Mouse (Mus musculus) frontal cortex, adult 2 months (tissue): ENCODE data around the gene Actn4. TPM values are rescaled to one million over a fixed set of nuclear protein-coding genes. Genes with fewer than 3 reads are reported as not detected.

Experiments used
- DNase-seq, 2 experiments: peaks; one replicate each; pipeline ENCODE4 v3.0.0; 2022; ENCODE audit warnings: low spot score in 1 of 2; ENCODE audit errors: extremely low spot score in 1 of 2
- polyA plus RNA-seq: library from polyadenylated mRNA; depleted of rRNA; stranded (reverse); fragments of >200 nt; gene quantifications from 2 replicates; pipeline ENCODE4 v1.2.3, GENCODE M21; 2012; rRNA removed

The Actn4 gene
- polyA plus RNA-seq, 1 experiment = 214 TPM

GRCm38 (mm10) chr7:28862817-28863499 lies 99.2 kb downstream of the Actn4 start:
- DNase-seq = peak; percentile 57 to 77

- no peak for DNase-seq
Observed at GRCm38 (mm10) chr7:28860898-28861297, 101.2 kb downstream of the Actn4 start.

- no peak for DNase-seq
Observed at GRCm38 (mm10) chr7:28859953-28860352, 102.2 kb downstream of the Actn4 start.

- no peak for DNase-seq
Observed at GRCm38 (mm10) chr7:28850642-28851041, 111.5 kb downstream of the Actn4 start.

GRCm38 (mm10) chr7:28849700-28850236 lies 112.4 kb downstream of the Actn4 start:
- DNase-seq = no peak

- DNase-seq = no peak
Observed at GRCm38 (mm10) chr7:28847273-28847672, 114.9 kb downstream of the Actn4 start.

Other genes starting within 250 kb of the Actn4 start
- gene Fbxo17, start 245.5 kb downstream of the Actn4 start, polyA plus RNA-seq = 3.4 and 4.3 TPM in 2 replicates
- gene Mrps12, start 220.5 kb downstream of the Actn4 start, polyA plus RNA-seq = 92.4 and 109 TPM in 2 replicates
- 15.4 and 18.0 TPM in 2 replicates for gene Sars2, start 220.3 kb downstream of the Actn4 start, polyA plus RNA-seq
- gene Ccer2, start 206.2 kb downstream of the Actn4 start, polyA plus RNA-seq = 2.2 TPM in 2 replicates
- 206 and 223 TPM in 2 replicates for gene Sirt2, start 195.6 kb downstream of the Actn4 start, polyA plus RNA-seq
- gene Nfkbib, start 194.8 kb downstream of the Actn4 start, polyA plus RNA-seq = 30.1 and 34.9 TPM in 2 replicates
- gene Rinl, start 173.4 kb downstream of the Actn4 start, polyA plus RNA-seq = 1.7 and 2.4 TPM in 2 replicates
- 391 and 418 TPM in 2 replicates for gene Hnrnpl, start 153.8 kb downstream of the Actn4 start, polyA plus RNA-seq
- gene Ech1, start 137.1 kb downstream of the Actn4 start, polyA plus RNA-seq = 93.7 and 106 TPM in 2 replicates
- 10.7 and 13.4 TPM in 2 replicates for gene Lgals4, start 128.5 kb downstream of the Actn4 start, polyA plus RNA-seq
- 0.70 and 0.80 TPM in 2 replicates for gene Lgals7, start 98.5 kb downstream of the Actn4 start, polyA plus RNA-seq
- gene Capn12, start 80.9 kb downstream of the Actn4 start, polyA plus RNA-seq = 0.71 and 1.00 TPM in 2 replicates
- 311 and 352 TPM in 2 replicates for gene Eif3k, start 19.5 kb upstream of the Actn4 start, polyA plus RNA-seq
- 3.1 and 3.8 TPM in 2 replicates for gene Map4k1, start 19.7 kb upstream of the Actn4 start, polyA plus RNA-seq
- 10.1 and 12.2 TPM in 2 replicates for gene Ryr1, start 162.8 kb upstream of the Actn4 start, polyA plus RNA-seq
- 2.5 and 2.6 TPM in 2 replicates for gene Rasgrp4, start 172.5 kb upstream of the Actn4 start, polyA plus RNA-seq
- gene Fam98c, start 193.9 kb upstream of the Actn4 start, polyA plus RNA-seq = 56.8 and 65.5 TPM in 2 replicates
- 0.65 and 0.78 TPM in 2 replicates for gene Ggn, start 207.9 kb upstream of the Actn4 start, polyA plus RNA-seq
- gene Spred3, start 208.1 kb upstream of the Actn4 start, polyA plus RNA-seq = 35.5 and 38.0 TPM in 2 replicates
- gene Psmd8, start 218.4 kb upstream of the Actn4 start, polyA plus RNA-seq = 197 and 217 TPM in 2 replicates